Mouse (Mus musculus): ENCODE measurements at regions not wholly inside any gene's neighbourhood (a gene's known extent, or its start where the extent isn't known, plus 50 kb on each side); places are given as distances from the start of the nearest gene placed in this dataset.

- H3K4me3 ChIP-seq (ENCODE audit: low read depth, low read length): no peak overlapping the region
- no peaks in the 10 kb centered on the region for H3K4me1 ChIP-seq (ENCODE audit: control insufficient read depth, insufficient read depth, low read length)
- DNase-seq (ENCODE audit: low spot score) (no peak), ATAC-seq (ENCODE audit: insufficient number of reproducible peaks, low FRiP score, low TSS enrichment, low read depth) (no peak)
- H3K9me3 ChIP-seq (ENCODE audit: control insufficient read depth, low read length): no peaks in the 10 kb centered on the region
- no peak overlapping the region for H3K9ac ChIP-seq (ENCODE audit: low read length)
- H3K27ac ChIP-seq (replicated peaks; ENCODE audit: low read depth, low read length): no peak overlapping the region
- no peaks in the 10 kb centered on the region for H3K27me3 ChIP-seq (ENCODE audit: control insufficient read depth, insufficient read depth, low read length)
- H3K4me2 ChIP-seq (ENCODE audit: low read depth, severe bottlenecking): no peak overlapping the region
- no peaks in the 10 kb centered on the region for H3K36me3 ChIP-seq (ENCODE audit: control insufficient read depth, insufficient read depth, low read length)
Measured at GRCm38 (mm10) chr7:74669110-74669509, 114.5 kb upstream of the Slco3a1 start.

- no peaks in the 10 kb centered on the region for H3K4me1 ChIP-seq (ENCODE audit: control insufficient read depth, insufficient read depth, low read length)
- DNase-seq (ENCODE audit: low spot score): no peak
- ATAC-seq (ENCODE audit: insufficient number of reproducible peaks, low FRiP score, low TSS enrichment, low read depth): no peak
- WGBS: 83% methylated on average over 3 of the region's 3 CpGs
- no peak overlapping the region for H3K4me2 ChIP-seq (ENCODE audit: low read depth, severe bottlenecking)
- no peaks in the 10 kb centered on the region for H3K36me3 ChIP-seq (ENCODE audit: control insufficient read depth, insufficient read depth, low read length)
- H3K9ac ChIP-seq (ENCODE audit: low read length): no peak overlapping the region
- no peak overlapping the region for H3K27ac ChIP-seq (replicated peaks; ENCODE audit: low read depth, low read length)
- H3K27me3 ChIP-seq (ENCODE audit: control insufficient read depth, insufficient read depth, low read length): no peaks in the 10 kb centered on the region
- no peak overlapping the region for H3K4me3 ChIP-seq (ENCODE audit: low read depth, low read length)
- H3K9me3 ChIP-seq (ENCODE audit: control insufficient read depth, low read length): no peaks in the 10 kb centered on the region
Measured at GRCm38 (mm10) chr7:74667106-74667505, 112.5 kb upstream of the Slco3a1 start.

- Histone ChIP-seq H3K27ac (replicated peaks; ENCODE audit: low read depth, low read length) (no peak overlapping the region), H3K4me1 (ENCODE audit: control insufficient read depth, insufficient read depth, low read length) (no peaks in the 10 kb centered on the region), H3K36me3 (ENCODE audit: control insufficient read depth, insufficient read depth, low read length) (no peaks in the 10 kb centered on the region), H3K4me3 (ENCODE audit: low read depth, low read length) (no peak overlapping the region), H3K27me3 (ENCODE audit: control insufficient read depth, insufficient read depth, low read length) (no peaks in the 10 kb centered on the region), H3K4me2 (ENCODE audit: low read depth, severe bottlenecking) (no peak overlapping the region), H3K9me3 (ENCODE audit: control insufficient read depth, low read length) (no peaks in the 10 kb centered on the region), H3K9ac (ENCODE audit: low read length) (no peak overlapping the region)
- no peak for DNase-seq (ENCODE audit: low spot score)
- 91% methylated on average over 1 of the region's 1 CpGs for WGBS
- ATAC-seq (ENCODE audit: insufficient number of reproducible peaks, low FRiP score, low TSS enrichment, low read depth): no peak
Measured at GRCm38 (mm10) chr7:74663820-74664219, 109.2 kb upstream of the Slco3a1 start.

- no peak for DNase-seq (ENCODE audit: low spot score)
- Histone ChIP-seq H3K4me1 (ENCODE audit: control insufficient read depth, insufficient read depth, low read length) (no peaks in the 10 kb centered on the region), H3K9ac (ENCODE audit: low read length) (no peak overlapping the region), H3K4me2 (ENCODE audit: low read depth, severe bottlenecking) (no peak overlapping the region), H3K27ac (replicated peaks; ENCODE audit: low read depth, low read length) (no peak overlapping the region), H3K9me3 (ENCODE audit: control insufficient read depth, low read length) (no peaks in the 10 kb centered on the region), H3K36me3 (ENCODE audit: control insufficient read depth, insufficient read depth, low read length) (no peaks in the 10 kb centered on the region), H3K27me3 (ENCODE audit: control insufficient read depth, insufficient read depth, low read length) (no peaks in the 10 kb centered on the region), H3K4me3 (ENCODE audit: low read depth, low read length) (no peak overlapping the region)
- WGBS: 84% methylated on average over 2 of the region's 2 CpGs
- ATAC-seq (ENCODE audit: insufficient number of reproducible peaks, low FRiP score, low TSS enrichment, low read depth): no peak
Measured at GRCm38 (mm10) chr7:74647310-74647709, 92.7 kb upstream of the Slco3a1 start.

GRCm38 (mm10) chr7:74640171-74640570 is 85.6 kb upstream of the Slco3a1 start:
- Histone ChIP-seq H3K9me3 (ENCODE audit: control insufficient read depth, low read length) (no peaks in the 10 kb centered on the region), H3K9ac (ENCODE audit: low read length) (no peak overlapping the region), H3K4me1 (ENCODE audit: control insufficient read depth, insufficient read depth, low read length) (no peaks in the 10 kb centered on the region), H3K36me3 (ENCODE audit: control insufficient read depth, insufficient read depth, low read length) (no peaks in the 10 kb centered on the region), H3K4me2 (ENCODE audit: low read depth, severe bottlenecking) (no peak overlapping the region), H3K4me3 (ENCODE audit: low read depth, low read length) (no peak overlapping the region), H3K27ac (replicated peaks; ENCODE audit: low read depth, low read length) (no peak overlapping the region), H3K27me3 (ENCODE audit: control insufficient read depth, insufficient read depth, low read length) (no peaks in the 10 kb centered on the region)
- DNase-seq (ENCODE audit: low spot score) (no peak), ATAC-seq (ENCODE audit: insufficient number of reproducible peaks, low FRiP score, low TSS enrichment, low read depth) (no peak)
- 82% methylated on average over 4 of the region's 4 CpGs for WGBS

- no peaks in the 10 kb centered on the region for H3K4me1 ChIP-seq (ENCODE audit: control insufficient read depth, insufficient read depth, low read length)
- H3K9me3 ChIP-seq (ENCODE audit: control insufficient read depth, low read length): no peaks in the 10 kb centered on the region
- no peak overlapping the region for H3K27ac ChIP-seq (replicated peaks; ENCODE audit: low read depth, low read length)
- ATAC-seq (ENCODE audit: insufficient number of reproducible peaks, low FRiP score, low TSS enrichment, low read depth) (no peak), DNase-seq (ENCODE audit: low spot score) (no peak)
- no peaks in the 10 kb centered on the region for H3K27me3 ChIP-seq (ENCODE audit: control insufficient read depth, insufficient read depth, low read length)
- no peak overlapping the region for H3K4me3 ChIP-seq (ENCODE audit: low read depth, low read length)
- H3K9ac ChIP-seq (ENCODE audit: low read length): no peak overlapping the region
- H3K4me2 ChIP-seq (ENCODE audit: low read depth, severe bottlenecking): no peak overlapping the region
- no peaks in the 10 kb centered on the region for H3K36me3 ChIP-seq (ENCODE audit: control insufficient read depth, insufficient read depth, low read length)
- WGBS: 87% methylated on average over 8 of the region's 8 CpGs
Measured at GRCm38 (mm10) chr7:74632217-74632616, 77.6 kb upstream of the Slco3a1 start.

- Histone ChIP-seq H3K27ac (replicated peaks; ENCODE audit: low read depth, low read length) (no peak overlapping the region), H3K36me3 (ENCODE audit: control insufficient read depth, insufficient read depth, low read length) (no peaks in the 10 kb centered on the region), H3K9me3 (ENCODE audit: control insufficient read depth, low read length) (no peaks in the 10 kb centered on the region), H3K9ac (ENCODE audit: low read length) (no peak overlapping the region), H3K4me1 (ENCODE audit: control insufficient read depth, insufficient read depth, low read length) (no peaks in the 10 kb centered on the region), H3K4me2 (ENCODE audit: low read depth, severe bottlenecking) (no peak overlapping the region), H3K27me3 (ENCODE audit: control insufficient read depth, insufficient read depth, low read length) (no peaks in the 10 kb centered on the region), H3K4me3 (ENCODE audit: low read depth, low read length) (no peak overlapping the region)
- WGBS: 87% methylated on average over 6 of the region's 6 CpGs
- ATAC-seq (ENCODE audit: insufficient number of reproducible peaks, low FRiP score, low TSS enrichment, low read depth) (no peak), DNase-seq (ENCODE audit: low spot score) (no peak)
Measured at GRCm38 (mm10) chr7:74628799-74629468, 74.4 kb upstream of the Slco3a1 start.

Measured in limb, embryonic 11.5 days (tissue).